Mouse (Mus musculus) liver, embryonic 14.5 days (tissue): Measurements from ENCODE around the gene Mrps35.

Experiments used
- CTCF ChIP-seq: IDR thresholded peaks from 2 replicates; pipeline ENCODE4 v1.5.1; 2016; ENCODE audit warnings: antibody characterized with exemption, low read depth, control low read depth
- EP300 ChIP-seq: IDR thresholded peaks from 2 replicates; pipeline ENCODE4 v1.6.1; 2016; ENCODE audit warnings: antibody characterized with exemption, low read depth

DNA sequence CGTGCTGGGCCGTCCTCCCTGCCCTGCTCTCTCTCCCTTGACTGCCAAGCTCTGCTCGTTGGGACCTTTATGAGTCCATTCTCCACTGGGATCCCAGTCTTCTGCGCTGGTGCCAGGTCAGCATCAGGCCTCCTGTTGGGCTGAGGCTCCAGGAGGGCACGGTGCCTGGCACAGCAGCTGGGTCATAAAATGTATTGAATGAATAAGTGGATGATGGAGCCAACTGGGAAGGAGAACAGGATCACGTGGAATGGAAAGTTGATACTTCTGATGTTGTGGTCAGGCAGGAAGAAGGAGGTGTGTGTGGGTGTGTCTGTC is 22.3 kb downstream of the Mrps35 start:
- TF ChIP-seq CTCF (no peak), EP300 (no peak)
